Mouse (Mus musculus) brain, embryonic 18.5 days (tissue): ENCODE measurements around the gene Hoxd11.

Experiments
- DNase-seq: peaks from one replicate; pipeline ENCODE4 v3.0.0-alpha.2; 2012; ENCODE audit warnings: low read depth, low spot score

The Hoxd11 gene

DNA sequence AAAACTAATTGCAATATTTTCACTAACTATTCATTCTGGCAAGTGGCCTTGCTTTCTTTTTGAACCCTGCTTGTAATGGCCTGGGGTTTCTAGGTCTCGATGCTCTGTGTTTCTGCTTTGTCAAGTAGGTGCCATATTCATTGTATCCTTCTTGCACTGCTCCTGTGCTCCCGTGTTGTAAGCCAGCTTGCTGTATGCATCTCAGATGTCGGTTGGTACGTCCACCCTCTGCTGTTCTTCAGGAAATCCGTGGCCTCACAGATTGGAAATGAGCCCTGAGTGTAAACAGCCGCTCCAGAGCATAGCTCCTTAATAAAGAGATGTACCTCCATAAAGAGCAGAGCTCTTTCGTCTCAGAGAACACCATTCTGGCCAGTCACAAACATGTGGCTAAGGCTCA is 28.2 kb downstream of the Hoxd11 start:
- DNase-seq, result no peak

DNA sequence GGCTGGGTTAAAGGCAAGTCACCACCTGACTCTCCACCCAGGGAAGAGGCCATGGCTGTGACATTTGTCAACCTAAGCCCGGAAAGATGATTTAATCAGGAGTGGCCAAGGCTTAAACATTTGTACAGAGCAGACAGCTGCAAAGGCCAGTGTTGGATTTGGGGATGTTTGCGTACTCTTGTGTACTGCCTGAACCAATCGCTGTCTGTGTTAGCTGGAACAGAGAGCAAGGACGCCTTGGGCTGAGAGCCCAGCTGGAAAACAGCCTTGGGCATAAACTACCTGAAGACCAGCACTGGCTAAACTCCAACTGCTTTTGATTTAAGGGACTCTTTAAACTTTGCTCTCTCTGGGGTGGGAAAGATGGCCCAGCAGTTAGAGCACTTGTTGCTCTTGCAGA is 29.3 kb downstream of the Hoxd11 start:
- DNase-seq, result no peak

DNA sequence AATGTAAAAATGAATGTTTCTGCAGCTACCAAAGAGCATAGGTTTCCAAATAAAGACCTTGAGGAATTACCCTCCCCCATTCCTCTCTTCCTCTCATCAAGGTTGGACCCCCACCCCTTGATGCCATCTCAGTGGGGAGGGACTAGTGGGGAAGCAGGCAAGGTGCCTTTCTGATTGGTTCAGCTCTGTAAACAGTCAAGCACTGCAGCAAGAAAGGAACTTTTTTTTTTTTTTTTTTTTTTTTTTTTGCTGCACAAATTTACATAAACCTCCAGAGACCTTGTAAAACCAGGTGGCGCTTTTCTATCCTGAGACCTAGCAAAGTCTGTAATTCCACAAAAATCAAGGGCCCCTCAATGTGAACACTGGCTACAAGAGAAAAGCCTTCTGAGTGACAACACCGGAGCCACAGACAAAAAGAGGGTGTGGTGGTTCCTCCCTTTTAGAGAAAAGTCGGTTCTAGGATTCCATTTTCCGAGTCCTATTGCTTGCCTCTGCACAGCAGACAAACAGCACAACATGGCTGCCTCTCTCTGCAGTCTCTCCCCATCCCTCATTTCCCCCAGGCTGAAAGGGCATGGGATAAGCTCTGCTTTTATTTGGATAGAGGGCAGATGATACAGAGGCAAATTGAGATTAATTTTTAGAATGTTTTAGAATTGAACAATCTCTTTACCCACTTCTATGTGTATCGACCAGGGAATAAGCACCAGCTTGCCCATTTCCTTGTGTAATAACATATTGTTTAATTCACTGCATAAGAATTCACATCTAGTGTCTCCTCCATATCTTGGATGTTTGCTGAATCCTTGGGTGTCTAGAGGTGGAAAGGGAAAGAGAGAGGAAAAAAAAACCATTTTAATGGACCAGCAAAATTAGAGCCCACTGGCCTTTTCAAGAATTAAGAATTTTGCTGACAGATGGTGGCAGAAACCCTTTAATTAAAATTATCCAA is 30.4 kb downstream of the Hoxd11 start:
- no peak for DNase-seq

DNA sequence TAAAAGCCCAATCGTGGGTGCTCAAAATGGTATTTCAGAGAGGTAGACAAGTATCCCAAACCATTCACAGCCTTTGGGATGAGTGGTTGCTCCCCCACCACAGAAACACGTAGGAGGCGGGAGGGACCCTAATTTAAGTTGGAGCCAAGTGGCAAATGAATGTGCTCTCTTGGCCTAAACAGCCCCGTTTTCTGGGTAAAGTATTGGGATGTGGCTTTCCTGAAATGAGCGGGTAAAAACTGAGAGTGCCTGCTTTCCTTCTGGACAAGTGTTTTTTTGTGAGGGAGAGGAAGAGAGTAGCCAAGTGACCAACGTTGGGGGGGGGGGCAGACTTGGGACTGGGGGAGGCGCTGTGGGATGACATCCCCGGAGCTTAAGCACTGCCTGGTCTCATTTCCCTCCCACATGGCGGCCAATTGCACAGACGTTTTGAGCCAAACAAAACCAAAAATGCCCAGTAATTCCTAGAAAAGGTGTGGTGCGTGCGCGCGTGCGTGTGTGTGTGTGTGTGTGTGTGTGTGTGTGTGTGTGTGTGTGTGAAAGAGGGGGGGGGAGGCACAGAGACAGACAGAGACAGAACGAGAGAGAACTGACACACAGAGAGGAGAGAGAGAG is 31.7 kb downstream of the Hoxd11 start:
- DNase-seq, result no peak

DNA sequence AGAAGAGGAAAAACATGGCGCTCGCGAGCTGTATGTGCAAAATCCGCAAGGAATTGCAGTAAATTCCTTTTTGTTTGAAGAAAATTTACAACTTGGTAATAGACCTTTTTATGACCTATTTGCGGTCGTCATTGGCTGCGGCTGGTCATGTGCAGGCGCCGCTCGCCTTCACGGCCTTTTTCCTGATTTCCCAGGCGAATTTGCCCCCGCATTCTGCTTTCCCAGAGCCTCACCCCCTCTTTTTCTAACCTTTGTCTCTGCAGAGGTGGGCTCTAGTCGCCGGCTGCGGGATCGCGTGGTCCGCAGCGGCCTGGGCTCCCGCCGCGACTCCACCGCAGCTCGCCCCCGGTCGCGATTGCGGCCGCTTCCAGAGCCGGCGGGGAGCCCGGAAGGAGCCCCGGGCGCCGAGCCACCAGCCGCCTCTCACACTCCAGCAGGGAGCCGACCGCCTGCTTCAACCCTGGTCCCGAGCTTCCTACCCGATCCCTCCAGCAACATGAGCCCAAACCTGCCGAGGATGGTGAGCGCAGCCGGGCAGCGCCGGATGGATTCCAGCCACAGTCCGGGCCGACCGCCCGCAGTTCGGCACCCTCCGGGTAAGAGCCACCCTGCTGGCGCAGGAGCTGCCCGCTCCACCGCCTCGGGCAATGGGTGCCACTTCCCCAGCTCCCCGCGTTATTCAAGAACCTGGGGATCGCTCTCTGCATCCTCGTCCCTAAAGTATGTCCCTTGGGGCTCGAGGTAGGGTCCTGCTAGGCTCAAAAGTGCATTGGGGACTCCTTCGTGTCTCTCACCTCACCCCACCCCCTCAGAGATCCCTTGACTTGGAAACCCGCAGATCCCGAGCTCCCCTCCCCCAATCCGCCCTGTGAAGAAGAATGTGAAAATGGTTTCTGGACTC is 32.6 kb downstream of the Hoxd11 start, which contains the start of the genes Hoxd3 and Hoxd4:
Gene Hoxd3, plus strand, starts transcription at position 207 of the 901 bp plus-strand sequence.
Gene Hoxd4, plus strand, starts transcription at position 209 of the 901 bp plus-strand sequence.
- no peak for DNase-seq

DNA sequence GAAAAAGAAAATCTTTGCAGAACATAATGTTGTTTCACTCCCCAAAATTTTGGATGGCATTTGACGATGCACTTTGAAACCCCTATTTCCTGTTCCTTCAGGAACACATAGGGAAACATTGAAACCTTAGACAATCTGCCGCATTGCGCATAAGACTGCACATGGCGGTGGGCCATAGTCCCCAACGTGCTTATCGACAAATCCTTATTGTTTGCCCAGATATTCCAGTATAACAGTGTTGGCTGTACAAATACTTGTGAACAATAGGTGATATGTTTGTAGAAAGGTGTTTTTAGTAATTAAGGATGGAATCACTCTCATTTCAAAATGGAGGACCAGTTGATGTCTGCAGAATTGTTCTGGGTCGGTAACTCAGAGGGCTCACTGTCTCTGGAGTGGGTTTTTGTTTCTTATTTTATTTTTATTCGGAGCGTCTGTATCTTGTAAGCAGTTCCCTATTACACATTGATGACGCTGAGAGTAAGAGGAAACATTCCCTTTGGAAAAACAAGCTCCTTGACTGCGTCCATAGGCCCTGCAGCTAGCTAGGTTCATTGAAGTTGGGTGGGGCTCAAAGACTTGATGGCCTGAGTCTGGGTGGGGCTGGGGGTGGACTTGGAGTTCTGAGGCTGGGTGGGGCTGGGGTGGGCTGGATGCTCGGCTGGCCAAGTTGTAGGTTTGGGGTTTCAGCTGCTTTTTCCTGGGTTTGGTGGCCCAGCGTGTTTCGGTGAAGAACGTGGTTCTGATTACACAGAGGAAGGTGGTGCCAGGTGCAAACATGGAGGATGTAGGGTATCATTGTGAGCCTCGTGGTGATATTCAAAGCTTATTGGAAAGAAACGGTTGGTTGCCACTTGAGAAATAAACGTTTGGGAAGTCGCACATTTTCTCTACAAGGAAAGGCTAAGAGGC is 34.1 kb downstream of the Hoxd11 start:
- DNase-seq, result no peak

DNA sequence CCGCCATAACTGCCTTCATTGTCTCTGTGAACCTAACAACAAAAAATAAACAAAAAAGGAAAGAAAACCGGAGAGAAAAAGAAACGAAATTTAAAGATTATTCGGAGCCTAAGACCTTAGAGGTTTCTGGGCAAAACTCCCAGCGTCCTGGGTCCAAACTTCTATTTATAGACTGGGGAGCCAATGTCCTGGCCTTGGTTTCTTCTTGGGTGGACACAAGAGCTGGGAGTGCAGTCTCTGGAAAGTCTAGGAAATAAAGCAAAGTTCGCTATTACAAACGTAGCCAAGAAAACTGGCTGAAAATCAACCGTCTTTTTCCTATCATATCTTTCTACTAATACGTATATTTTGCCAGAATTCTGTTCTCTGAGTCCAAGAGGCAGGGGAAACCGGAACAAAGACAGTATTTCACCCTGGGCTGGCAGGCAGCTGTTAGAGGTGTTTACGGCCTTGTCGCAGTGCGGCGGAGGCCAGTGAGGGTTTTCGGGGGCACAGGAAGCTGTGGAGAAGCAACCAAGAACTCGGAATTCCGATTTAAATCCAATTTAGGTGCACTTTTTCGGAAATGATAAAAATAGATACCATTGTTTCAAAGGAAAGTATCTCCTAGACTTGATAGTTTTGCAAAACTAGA is 34.9 kb downstream of the Hoxd11 start:
- DNase-seq, result no peak

DNA sequence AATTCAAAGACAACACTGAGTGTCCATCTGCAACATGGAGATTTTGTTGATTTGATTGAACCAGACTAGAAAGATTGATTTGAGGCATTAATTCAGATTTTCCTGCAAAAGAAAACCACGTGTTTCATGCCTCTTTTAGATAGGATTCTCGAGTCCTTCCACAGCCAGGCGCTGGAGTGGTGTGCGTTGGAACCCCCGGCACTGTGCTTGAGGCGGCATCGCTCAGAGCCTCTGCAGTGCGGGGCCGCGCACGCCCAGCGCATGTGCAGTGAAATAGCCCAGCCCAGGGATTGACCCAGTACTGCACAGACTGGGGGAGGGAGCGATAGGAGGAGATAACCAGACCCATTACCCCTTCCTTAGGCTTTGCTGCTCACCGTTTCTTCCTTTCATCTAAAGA is 35.5 kb downstream of the Hoxd11 start:
- DNase-seq, result no peak

DNA sequence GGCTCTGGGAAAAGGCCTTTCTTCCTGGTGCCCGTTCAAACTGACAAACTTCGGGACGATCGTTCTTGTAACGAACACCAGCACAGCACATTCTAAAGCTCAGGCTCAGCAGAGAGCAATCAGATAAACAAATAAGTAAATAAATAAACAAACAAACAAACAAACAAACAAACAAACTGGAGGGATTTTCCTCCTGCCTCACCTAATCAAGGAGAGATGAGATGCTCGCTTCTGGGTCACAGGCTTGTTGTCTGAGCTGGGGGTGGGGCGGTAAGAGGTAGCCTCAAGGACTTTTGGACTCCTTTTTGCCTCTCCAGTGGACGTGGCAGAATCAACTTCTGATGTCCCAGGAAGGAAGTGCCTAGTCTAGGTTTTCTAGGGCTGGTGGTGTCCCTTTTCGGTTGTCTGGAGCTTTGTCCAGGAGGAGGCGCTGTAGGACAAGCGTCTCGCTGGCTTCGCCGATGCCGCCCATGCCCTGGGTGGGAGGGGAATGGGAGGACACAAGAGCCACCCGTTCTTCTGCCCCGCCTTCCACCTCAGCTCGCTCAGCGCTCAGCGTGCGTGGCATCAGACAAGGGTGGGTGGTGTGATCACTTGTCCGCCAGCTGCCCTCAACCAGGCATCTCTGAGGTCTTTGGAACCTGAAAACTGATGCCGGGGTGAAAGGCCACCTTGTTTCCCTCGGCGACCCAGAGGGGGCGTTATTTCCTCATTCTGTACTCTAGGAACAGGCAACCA is 36.3 kb downstream of the Hoxd11 start:
- no peak for DNase-seq

DNA sequence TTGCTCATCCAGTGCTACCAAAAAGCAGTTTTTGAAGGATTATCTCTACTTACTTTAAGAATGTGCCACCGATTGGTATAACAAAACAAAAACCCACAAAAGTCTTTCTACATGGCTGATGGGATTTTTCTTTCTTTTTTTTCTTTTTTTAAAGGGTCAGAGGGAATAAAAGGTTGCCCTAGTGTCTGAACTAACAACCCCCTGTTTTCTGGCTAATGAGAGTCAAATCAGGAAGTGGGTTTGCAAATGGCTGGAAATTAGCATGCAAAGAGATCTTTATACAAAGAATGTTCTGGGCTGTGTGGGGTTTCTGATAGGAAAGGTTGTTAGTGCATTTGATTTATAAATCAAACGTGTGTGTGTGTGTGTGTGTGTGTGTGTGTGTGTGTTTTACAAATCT is 41.0 kb downstream of the Hoxd11 start:
- DNase-seq, result no peak

DNA sequence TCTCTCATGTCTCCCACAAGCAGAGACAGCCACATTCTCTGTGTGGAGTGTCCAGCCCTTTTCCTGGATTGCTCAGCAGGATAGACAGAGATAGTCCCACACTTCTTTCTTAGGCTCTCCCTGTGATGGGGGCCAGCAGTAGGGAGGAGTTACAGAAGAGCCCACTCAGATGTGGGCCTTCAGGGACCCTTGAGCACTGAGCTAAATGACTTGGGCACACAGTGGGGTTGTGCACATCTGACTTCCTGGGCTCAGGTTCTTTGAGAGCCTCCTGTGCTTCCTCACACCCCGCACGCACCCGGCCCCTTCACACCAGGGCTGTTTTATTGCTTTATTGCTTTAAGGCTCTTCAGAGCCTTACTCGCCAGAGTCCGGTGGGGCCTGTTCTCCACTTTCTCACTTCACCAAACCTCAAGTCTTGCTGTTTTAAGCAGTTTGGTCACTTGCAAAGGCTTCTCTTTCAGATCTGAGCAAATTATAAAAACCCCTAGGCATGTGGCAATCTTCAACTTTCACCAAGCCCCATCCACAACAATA is 41.7 kb downstream of the Hoxd11 start:
- no peak for DNase-seq

DNA sequence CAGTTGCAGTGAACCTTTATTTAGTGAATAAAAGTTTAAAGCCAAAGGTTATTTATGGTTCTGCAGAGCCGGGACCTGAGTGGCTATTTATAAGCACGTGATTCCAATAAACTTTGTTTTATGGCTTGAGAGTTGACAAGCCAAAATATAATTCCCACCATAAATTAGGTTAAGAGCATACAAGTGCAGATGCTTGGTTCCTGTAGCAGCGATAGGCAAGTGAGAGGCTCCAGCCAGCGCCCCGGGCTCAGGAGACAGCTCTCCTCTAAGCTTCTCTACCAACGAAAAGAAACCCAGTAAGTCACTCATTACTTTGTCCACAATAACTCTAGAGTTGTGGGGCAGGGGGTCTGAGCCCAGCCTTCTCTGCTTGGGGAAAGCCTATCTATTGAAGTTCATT is 42.5 kb downstream of the Hoxd11 start:
- DNase-seq, result no peak

DNA sequence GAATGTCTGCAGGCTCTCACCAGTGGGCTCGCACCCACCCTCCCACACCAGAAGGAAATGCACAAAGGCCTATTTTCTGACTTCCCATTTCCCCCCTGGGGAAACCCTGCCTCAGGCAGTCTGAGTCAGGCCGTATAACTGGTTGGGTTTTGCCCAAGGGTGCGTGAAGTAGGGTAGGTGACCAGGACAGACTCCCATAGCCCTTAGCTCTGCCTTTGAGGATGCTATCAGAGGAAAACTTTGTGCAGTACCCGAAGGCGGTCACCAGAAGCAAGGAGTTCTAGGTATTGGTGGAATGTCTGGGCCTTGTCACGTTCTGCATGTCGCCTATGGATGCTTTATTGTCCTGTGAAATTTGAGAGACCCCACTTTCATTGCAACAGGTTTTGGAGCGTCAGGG is 43.6 kb downstream of the Hoxd11 start:
- no peak for DNase-seq

DNA sequence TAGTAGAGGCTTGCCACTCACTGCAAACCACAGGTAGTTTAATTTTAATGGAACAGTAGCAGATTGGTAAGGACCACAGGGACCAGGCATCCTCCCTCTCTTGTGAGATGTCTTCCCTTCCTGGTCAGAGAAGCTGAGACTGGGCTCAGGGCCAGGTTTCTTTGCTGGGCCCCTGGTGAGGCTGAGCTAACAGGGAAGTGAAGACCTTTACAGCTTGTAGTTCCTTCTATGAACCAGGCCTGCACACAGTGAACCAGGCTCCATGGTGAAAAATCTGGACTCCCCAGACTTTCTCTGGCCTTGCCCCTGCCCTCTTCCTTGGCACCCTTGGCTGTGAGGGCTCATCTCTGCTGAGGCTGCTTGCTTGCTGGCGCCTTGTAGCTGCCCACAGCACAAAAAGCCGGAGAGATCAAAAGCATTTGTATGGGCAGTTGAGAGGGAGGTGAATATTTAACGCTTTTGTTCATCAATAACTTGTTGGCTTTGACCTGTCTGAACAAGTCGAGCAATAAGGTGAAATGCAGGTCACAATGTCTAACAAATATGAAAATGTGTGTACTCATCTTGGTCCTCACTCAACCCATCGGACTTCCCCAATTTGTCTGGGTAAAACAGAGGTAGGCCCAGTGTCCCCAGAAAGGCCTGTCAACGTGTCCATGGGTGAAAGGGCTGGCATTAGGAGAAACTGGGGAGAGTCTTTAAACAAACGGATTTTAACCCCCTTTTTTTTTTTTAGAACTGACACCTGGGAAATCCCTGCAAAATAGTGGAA is 45.1 kb downstream of the Hoxd11 start:
- DNase-seq, result no peak

DNA sequence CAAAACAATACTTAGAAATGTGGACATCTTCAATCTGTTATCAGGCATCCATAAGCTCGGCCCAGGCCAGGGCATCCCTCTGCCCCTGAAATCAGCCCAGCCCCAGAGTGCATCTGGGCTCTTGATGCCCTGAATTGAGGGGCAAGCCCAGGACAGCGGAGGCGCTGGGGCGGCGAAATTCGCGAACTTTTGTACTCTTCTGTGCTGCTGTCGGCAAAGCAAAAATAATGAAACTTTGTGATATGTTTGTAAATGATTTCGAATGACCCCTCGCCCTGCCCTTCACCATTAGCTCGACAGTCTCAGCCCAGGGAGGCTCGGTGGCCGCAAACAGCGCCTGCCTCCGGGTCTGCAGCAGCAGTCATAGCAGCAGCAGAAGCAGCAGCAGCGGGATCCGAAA is 45.8 kb downstream of the Hoxd11 start:
- no peak for DNase-seq

DNA sequence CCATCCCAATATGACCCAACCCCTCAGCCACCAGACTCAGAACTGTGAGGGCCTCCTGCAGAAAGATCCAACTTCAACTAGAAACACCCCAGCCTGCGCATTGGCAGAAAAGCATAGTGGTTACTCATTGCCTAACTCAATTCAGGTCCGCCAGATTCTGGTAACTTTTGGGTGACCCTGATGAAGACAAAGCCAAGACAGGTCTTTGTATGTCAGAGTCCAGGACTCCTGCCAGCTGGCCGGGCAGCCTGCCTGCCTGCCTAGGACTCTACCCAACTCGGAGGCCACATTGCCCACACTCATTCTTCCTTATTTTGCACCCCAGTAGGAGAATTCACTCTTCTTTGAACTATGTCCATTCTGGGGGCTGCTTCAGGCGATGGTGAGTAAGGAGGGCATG is 47.2 kb downstream of the Hoxd11 start, which contains the start of gene Gm28230:
Gene Gm28230, plus strand, starts transcription at position 178 of the 400 bp plus-strand sequence.
- no peak for DNase-seq

DNA sequence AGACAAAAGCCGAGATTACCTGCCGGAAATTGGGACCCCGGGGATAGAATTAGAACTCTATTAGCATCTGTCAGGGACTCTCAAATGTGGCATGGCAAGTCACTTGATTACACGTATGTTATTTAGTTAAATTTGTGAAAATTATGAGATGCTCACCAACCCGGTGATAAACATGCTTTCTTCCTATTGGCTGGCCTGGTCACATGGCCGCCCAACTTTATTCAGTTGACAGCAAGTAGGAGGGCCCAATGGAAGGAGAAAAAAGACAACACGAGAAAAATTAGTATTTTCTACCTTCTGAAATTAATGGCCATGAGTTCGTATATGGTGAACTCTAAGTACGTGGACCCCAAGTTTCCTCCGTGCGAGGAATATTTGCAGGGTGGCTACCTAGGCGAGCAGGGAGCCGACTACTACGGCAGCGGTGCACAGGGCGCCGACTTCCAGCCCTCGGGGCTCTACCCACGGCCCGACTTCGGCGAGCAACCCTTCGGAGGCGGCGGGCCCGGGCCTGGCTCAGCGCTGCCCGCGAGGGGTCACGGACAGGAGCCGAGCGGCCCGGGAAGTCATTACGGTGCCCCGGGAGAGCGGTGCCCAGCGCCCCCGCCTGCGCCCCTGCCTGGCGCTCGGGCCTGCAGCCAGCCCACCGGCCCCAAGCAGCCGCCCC is 47.7 kb downstream of the Hoxd11 start:
- DNase-seq, result no peak
